Mouse (Mus musculus): ENCODE data around the gene Sell.

The Sell gene

DNA sequence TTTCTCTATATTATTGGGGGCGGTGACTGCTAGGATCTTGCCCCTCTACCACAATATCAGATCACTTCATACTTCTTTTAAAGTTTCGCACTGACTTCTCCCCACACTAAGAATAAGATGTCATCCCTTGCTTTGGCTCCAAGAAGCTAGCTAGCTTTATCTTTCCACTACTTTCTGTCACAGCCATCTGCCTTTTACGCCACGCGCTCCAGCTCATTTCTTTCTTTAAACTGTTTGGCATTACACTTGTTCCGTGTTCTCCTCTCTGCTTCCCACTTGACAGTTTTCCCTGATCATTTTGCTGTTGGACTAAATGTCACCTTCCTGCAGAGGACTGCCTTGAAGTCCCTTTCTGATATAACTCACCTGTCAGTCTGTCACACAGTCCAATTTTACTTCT lies 56.1 kb downstream of the Sell start:
- in situ Hi-C loops (cut with MboI; ENCODE audit: low pct_unique_long_range_greater_than_20kb in 1 of 2, low sequenced_read_pairs in 2 of 2, unreplicated experiment in 1 of 2), result no loop called here

DNA sequence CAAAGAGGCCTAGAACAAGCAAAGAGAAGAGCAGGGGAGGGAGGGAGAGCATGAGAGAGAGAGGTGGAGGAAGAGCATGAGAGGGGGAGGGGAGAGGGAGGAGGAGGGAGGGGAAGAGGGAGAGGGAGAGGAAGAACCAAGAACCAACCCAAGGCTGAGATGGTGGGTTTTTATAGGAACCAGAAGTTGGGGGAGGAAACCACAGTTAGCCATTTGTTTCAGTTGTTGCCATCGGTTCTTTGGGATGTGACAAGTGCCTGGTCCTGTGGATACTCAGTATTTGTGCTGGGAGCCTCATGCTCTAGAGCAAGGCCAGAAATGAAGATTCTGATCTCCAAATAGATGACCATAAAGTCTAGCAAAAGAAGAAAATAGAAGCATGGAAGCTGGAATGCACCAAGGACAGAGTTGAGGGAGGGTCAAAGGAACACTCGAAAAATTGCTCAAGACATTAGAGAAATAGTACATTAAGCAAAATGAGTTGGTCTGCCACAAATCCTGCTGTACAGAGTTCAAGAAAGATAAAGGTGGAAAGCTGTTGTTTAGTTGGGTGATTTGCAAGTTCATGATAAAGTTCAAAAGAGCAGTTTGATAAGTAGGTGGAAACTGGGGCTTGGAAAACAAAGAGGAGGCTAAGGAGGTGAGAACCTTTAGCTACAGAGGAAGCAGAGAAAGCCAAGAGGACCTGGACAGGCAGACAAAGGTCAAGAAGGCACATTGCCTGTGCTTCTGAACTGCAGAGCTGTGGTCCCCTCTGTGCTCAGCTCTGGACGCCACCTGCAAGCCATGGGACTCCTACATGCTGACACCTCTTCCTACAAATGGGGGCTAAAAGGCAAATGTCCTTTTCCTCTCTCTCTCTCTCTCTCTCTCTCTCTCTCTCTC lies 58.4 kb downstream of the Sell start:
- in situ Hi-C loops (cut with MboI; ENCODE audit: low pct_unique_long_range_greater_than_20kb in 1 of 2, low sequenced_read_pairs in 2 of 2, unreplicated experiment in 1 of 2), result no loop called here

DNA sequence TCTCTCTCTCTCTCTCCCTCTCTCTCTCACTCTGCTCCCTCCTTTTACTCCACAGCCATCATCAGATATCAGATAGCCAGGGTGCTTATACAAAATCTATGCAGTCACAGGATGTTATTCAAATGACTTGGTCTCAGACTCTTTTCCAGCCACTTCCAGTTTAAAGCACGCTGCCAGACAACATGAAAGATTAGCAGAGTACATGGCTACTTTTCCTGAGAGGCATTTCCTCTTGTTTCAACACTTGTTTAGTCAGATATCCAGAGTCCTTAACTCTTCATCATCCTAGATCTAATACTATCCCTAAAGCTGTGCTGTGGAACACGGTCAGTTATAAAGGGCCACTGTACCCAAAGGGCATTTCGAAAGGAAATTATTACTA lies 59.0 kb downstream of the Sell start:
- in situ Hi-C loops (cut with MboI; ENCODE audit: low pct_unique_long_range_greater_than_20kb in 1 of 2, low sequenced_read_pairs in 2 of 2, unreplicated experiment in 1 of 2), result no loop called here

DNA sequence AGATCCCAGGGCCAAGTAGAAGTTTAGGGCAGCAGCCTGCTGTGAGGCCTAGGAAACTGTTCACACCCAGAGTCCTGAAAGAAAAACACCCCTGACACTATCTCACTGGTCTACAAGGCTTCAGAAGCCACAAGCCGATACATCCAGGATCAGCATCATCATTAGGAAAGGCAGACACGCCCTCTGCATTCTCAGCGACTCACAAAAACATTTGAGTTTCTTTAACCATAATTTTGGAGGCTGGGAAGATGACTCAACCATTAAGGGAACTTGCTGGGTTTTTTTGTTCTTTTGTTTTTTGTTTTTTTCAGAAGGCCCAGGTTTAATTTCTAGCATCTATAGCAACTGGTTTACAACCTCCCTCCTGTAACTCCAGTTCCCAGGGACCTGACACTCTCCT lies 62.1 kb downstream of the Sell start:
- in situ Hi-C loops (cut with MboI; ENCODE audit: low pct_unique_long_range_greater_than_20kb in 1 of 2, low sequenced_read_pairs in 2 of 2, unreplicated experiment in 1 of 2), result no loop called here

DNA sequence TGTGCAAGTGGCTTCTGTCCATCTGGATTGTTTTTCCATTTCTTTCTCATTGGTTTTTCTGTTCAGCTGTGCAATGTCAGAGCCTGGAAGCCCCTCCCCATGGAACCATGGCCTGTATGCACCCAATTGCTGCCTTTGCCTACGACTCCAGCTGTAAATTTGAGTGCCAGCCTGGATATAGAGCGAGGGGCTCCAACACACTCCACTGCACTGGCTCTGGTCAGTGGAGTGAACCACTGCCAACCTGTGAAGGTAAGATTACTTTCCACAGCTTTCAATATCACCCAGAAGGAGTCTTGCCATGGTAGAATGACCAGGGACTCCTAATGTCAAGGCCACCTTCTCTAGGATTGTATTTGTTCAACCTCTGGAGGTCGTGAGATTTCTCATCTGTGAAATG lies 68.2 kb downstream of the Sell start:
- in situ Hi-C loops (cut with MboI; ENCODE audit: low pct_unique_long_range_greater_than_20kb in 1 of 2, low sequenced_read_pairs in 2 of 2, unreplicated experiment in 1 of 2), result no loop called here

DNA sequence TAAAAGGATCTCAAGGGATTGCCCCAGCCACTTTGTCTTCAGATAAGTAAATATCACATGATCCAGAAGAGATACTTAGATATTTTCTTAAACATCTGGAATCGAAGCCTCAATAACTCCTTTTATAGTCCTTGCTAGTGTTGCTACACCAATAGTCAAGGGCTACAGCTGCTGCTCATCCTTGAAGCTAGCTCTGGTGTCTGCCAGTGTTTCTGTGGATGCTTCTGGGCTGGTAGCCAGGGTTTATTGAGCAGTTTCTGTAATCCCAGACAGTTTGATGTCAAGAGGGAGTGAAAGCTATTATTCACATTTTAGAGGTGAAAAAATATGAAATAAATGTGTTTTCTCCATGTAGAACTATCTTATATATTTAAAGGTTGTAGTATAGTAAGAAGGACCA lies 70.8 kb downstream of the Sell start:
- in situ Hi-C loops (cut with MboI; ENCODE audit: low pct_unique_long_range_greater_than_20kb in 1 of 2, low sequenced_read_pairs in 2 of 2, unreplicated experiment in 1 of 2), result no loop called here
